Comparison of ENCODE assay signal across 15 mouse cellular contexts in genomic region chr19:28336651-28337510, GRCm38 (mm10).
DNase-seq lines count a peak whose midpoint lies in the region; ATAC-seq and TF ChIP-seq lines count a peak whose summit lies in the region.
"Had no signal": no experiment of that assay in that cellular context is flagged by ENCODE, and none has a peak within 500 bp of the region (broad histone marks: within the 10 kb centered on the region; RNA-seq: fewer than 3 reads in every experiment).

No protein-coding gene starts in this region.

- ATAC-seq in heart, postnatal 0 days (ENCODE audit: insufficient read depth, low read depth): no peak
- peak; percentile 81 for ATAC-seq in midbrain, embryonic 11.5 days (ENCODE audit: low FRiP score)
- ATAC-seq: intestine, embryonic 16.5 days had no signal

- no peak for TF ChIP-seq CTCF in heart, postnatal 0 days (IDR thresholded peaks at IDR 0.05; ENCODE audit: low read depth)

- TF ChIP-seq EP300 in heart, postnatal 0 days (IDR thresholded peaks at IDR 0.05; ENCODE audit: low read depth): no peak

- no peak overlapping the region for H3K4me3 ChIP-seq in heart, postnatal 0 days (ENCODE audit: low read depth, low read length)
- H3K4me3 ChIP-seq in midbrain, embryonic 11.5 days (ENCODE audit: low read depth, low read length): no peak overlapping the region

- H3K4me2 ChIP-seq in heart, postnatal 0 days (ENCODE audit: low read depth, low read length): no peak overlapping the region
- H3K4me2 ChIP-seq in midbrain, embryonic 11.5 days: no peak overlapping the region
- H3K4me2 ChIP-seq: liver, embryonic 11.5 days; lung, embryonic 14.5 days had no signal

- H3K27me3 ChIP-seq in heart, postnatal 0 days (ENCODE audit: control insufficient read depth, insufficient read depth, low read length): no peaks in the 10 kb centered on the region
- peaks cover 51% of the 10 kb centered on the region for H3K27me3 ChIP-seq in midbrain, embryonic 11.5 days (ENCODE audit: control insufficient read depth, insufficient read depth, low read length)

- H3K9ac ChIP-seq in heart, postnatal 0 days (replicated peaks; ENCODE audit: low read depth, low read length): no peak overlapping the region
- H3K9ac ChIP-seq in midbrain, embryonic 11.5 days (ENCODE audit: low read length): no peak overlapping the region
- H3K9ac ChIP-seq: lung, embryonic 14.5 days had no signal

- H3K27ac ChIP-seq in heart, postnatal 0 days (ENCODE audit: low read depth): 0 out of 2 replicates have a peak overlapping the region, but pooled peaks have one; percentile 7
- H3K27ac ChIP-seq in midbrain, embryonic 11.5 days (ENCODE audit: low read depth, low read length): no peak overlapping the region

- no peaks in the 10 kb centered on the region for H3K9me3 ChIP-seq in heart, postnatal 0 days (replicated peaks; ENCODE audit: control insufficient read depth, low read length)
- no peaks in the 10 kb centered on the region for H3K9me3 ChIP-seq in midbrain, embryonic 11.5 days (ENCODE audit: control insufficient read depth, low read length)

- WGBS in heart, postnatal 0 days: 75% methylated on average over 4 of the region's 4 CpGs
- 17% methylated on average over 4 of the region's 4 CpGs for WGBS in midbrain, embryonic 11.5 days

- no peak for DNase-seq in heart, postnatal 0 days (ENCODE audit: low spot score)
- DNase-seq in heart, adult 9 months (ENCODE audit: low spot score in 2 of 2): no peak
- peak; percentile 59 for DNase-seq in Muller cell, postnatal 12 days (ENCODE audit: inconsistent ontology term)
- DNase-seq in embryo, embryonic 10 days (ENCODE audit: low spot score): peak; percentile 64
- DNase-seq in midbrain, embryonic 11.5 days (ENCODE audit: low spot score, missing footprints): peak; percentile 95
- DNase-seq in testis, postnatal 10 days (ENCODE audit: low spot score): no peak
- DNase-seq in spleen, postnatal 14 days (ENCODE audit: low spot score in 2 of 2): no peak
- DNase-seq: adrenal gland, postnatal 14 days; cerebellum, adult 8-10 months; heart, adult 18-20 months; kidney, postnatal 36 days; thymus, postnatal 4 days had no signal

- H3K4me1 ChIP-seq in heart, postnatal 0 days (ENCODE audit: control insufficient read depth, insufficient read depth): peaks cover 12% of the 10 kb centered on the region
- H3K4me1 ChIP-seq in midbrain, embryonic 11.5 days (ENCODE audit: control insufficient read depth, insufficient read depth, low read length): peaks cover 16% of the 10 kb centered on the region

- H3K36me3 ChIP-seq in heart, postnatal 0 days (replicated peaks; ENCODE audit: control insufficient read depth, insufficient read depth, low read length): no peaks in the 10 kb centered on the region
- no peaks in the 10 kb centered on the region for H3K36me3 ChIP-seq in midbrain, embryonic 11.5 days (ENCODE audit: control insufficient read depth, insufficient read depth, low read length)

Comparison
In these comparisons a context has a peak if more than half of its experiments do, and no peak if none do; other contexts are left out.
1. DNase-seq: peak in Muller cell, postnatal 12 days (single experiment), embryo, embryonic 10 days (single experiment) and midbrain, embryonic 11.5 days (single experiment); none in heart, postnatal 0 days (single experiment), heart, adult 9 months (0 of 2), testis, postnatal 10 days (single experiment) and spleen, postnatal 14 days (0 of 2).